ENCODE assay signal across 8 mouse cellular contexts in the genomic region with DNA sequence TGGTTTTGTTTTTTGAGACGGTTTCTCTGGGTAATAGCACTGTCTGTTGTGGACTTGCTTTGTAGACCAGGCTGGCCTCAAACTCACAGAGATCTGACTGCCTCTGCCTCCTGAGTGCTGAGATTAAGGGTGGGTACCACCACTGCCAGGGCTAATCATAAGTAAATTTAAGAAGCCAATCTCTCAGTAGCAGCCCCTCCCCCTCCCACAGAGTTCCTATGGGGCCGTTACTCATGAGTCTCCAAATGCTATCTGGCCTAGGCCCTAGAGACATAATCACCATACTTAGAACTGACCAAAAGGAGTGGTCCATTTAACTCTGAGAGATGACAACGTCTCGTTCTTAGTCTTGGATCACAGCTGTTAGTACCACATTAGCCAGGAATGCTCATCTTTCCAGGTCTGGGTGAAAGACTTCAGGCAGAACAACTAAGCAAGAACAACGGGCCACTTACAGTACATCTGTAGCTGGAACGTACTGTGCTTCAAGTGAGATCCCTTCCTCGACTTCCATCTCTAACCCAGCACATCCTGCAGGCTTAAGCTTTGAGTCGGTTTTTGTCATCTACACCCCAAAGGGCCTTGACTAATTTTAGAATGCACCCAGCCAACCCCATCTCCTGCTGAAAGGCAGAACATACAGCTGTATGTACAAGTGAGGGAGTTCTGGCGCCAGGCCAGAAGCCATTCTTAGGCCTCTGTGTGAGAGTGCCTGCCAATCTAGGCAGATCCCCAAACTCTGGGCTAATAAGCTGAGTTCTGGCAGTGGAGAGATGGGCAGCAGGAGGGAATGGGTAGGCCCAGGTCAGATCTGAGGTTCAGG.
DNase-seq lines count a peak whose midpoint lies in the region.

No protein-coding gene starts in this region.

- intact Hi-C loops in left cerebral cortex, postnatal 4 days (cut with DNase I): loop anchor here (5.0 kb wide), 1 partner anchor 244 kb away; no protein-coding TSS in a partner anchor

- peak; percentile 68 for DNase-seq in gastrocnemius, postnatal 10 days
- no peak for DNase-seq in gastrocnemius, adult 8-10 months (ENCODE audit: low spot score in 2 of 2)
- peak; percentile 28 for DNase-seq in ovary, postnatal 36 days (ENCODE audit: low spot score)
- no peak for DNase-seq in ovary, postnatal 10 days (ENCODE audit: low spot score)
- peak; percentile 27 to 35 for DNase-seq in frontal cortex, postnatal 14 days (ENCODE audit: low spot score in 2 of 2)
- peak; percentile 69 for DNase-seq in left cerebral cortex, postnatal 4 days
- DNase-seq in spleen, adult 18-20 months: peak; percentile 82 to 86
- no peak for DNase-seq in embryo, embryonic 9.5 days (ENCODE audit: extremely low spot score)

Comparison
In these comparisons a context has a peak if more than half of its experiments do, and no peak if none do; other contexts are left out.
1. DNase-seq: peak in gastrocnemius, postnatal 10 days (single experiment), ovary, postnatal 36 days (single experiment), frontal cortex, postnatal 14 days (2 of 2), left cerebral cortex, postnatal 4 days (single experiment) and spleen, adult 18-20 months (2 of 2); none in gastrocnemius, adult 8-10 months (0 of 2), ovary, postnatal 10 days (single experiment) and embryo, embryonic 9.5 days (single experiment).